Mouse (Mus musculus): Measurements from ENCODE around the gene Ano1. TPM values are rescaled to one million over a fixed set of nuclear protein-coding genes. Genes with fewer than 3 reads are reported as not detected.

Gene Ano1
- total and polyA plus RNA-seq, 3 experiments, result 0.04 TPM; not detected in 2

DNA sequence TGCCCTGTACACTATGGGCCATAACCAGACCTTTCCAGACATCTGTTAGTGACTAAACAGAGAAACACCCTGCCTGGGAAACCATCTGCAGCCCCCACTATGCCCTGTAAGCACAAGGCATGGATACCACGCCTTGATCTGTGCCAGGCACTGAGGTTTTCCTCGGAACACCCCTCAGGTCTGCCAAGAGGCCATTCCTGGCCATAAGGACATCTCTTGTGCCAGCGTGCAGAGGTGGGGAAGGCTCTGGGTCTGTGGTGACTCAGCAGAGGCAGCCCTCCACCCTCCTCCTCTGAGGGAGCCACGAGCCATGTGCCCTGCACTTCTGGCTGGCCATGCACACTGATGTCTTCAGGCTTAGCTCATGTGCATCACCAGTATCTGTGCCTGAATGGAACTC is 138.9 kb downstream of the Ano1 start:
- Histone ChIP-seq H3K4me1 (ENCODE audit: control insufficient read depth in 1 of 2, insufficient read depth in 2 of 2, low read length in 2 of 2) (no peaks in the 10 kb centered on the region), H3K27ac (ENCODE audit: control insufficient read depth, low read depth, low read length) (no peak overlapping the region), H3K4me3 (ENCODE audit: control insufficient read depth in 1 of 2, insufficient read depth in 1 of 2, low read depth in 2 of 2, low read length in 2 of 2) (no peak overlapping the region), H3K27me3 (ENCODE audit: control insufficient read depth in 1 of 2, insufficient read depth in 2 of 2, low read length in 2 of 2) (no peaks in the 10 kb centered on the region), H3K79me2 (ENCODE audit: control insufficient read depth, insufficient read depth, low read length, poor library complexity) (no peaks in the 10 kb centered on the region), H3K9me3 (replicated peaks; ENCODE audit: insufficient read depth, low read length) (no peaks in the 10 kb centered on the region), H3K9ac (ENCODE audit: control insufficient read depth, low read depth, low read length, poor library complexity, severe bottlenecking) (no peak overlapping the region), H3K36me3 (ENCODE audit: control insufficient read depth in 1 of 2, insufficient read depth in 2 of 2, low read length in 2 of 2) (no peaks in the 10 kb centered on the region)
- no peak for TF ChIP-seq USF2 (IDR thresholded peaks at IDR 0.05; ENCODE audit: borderline replicate concordance in 1 of 2, insufficient read depth in 1 of 2, low read depth in 1 of 2, low read length in 2 of 2)
- DNase-seq (ENCODE audit: low read depth, low spot score), result no peak

DNA sequence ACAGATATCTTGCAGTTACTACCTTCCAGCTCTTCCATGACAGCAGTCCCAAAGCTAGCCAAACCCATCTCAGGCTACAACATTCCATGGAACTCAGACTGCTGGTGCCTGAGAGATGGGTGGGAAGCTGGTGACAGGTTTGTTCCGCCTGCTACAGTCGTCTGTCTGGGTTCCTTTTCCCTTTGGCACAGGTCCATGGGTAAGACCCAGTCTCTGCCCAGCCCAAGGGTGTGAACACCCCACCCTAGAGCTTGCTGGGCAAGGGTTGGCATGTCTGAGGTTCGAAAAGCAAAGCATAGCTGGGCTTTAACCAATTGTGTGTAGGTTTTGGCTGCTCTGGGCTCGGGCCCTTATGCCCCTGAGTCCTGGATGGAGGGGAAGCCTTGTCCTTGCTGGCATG is 139.4 kb downstream of the Ano1 start:
- Histone ChIP-seq H3K9ac (ENCODE audit: control insufficient read depth, low read depth, low read length, poor library complexity, severe bottlenecking) (no peak overlapping the region), H3K27ac (ENCODE audit: control insufficient read depth, low read depth, low read length) (no peak overlapping the region), H3K79me2 (ENCODE audit: control insufficient read depth, insufficient read depth, low read length, poor library complexity) (no peaks in the 10 kb centered on the region), H3K4me1 (ENCODE audit: control insufficient read depth in 1 of 2, insufficient read depth in 2 of 2, low read length in 2 of 2) (no peaks in the 10 kb centered on the region), H3K9me3 (replicated peaks; ENCODE audit: insufficient read depth, low read length) (no peaks in the 10 kb centered on the region), H3K27me3 (ENCODE audit: control insufficient read depth in 1 of 2, insufficient read depth in 2 of 2, low read length in 2 of 2) (no peaks in the 10 kb centered on the region), H3K36me3 (ENCODE audit: control insufficient read depth in 1 of 2, insufficient read depth in 2 of 2, low read length in 2 of 2) (no peaks in the 10 kb centered on the region), H3K4me3 (ENCODE audit: control insufficient read depth in 1 of 2, insufficient read depth in 1 of 2, low read depth in 2 of 2, low read length in 2 of 2) (no peak overlapping the region)
- no peak for DNase-seq (ENCODE audit: low read depth, low spot score)
- TF ChIP-seq BHLHE40 (IDR thresholded peaks at IDR 0.05; ENCODE audit: borderline replicate concordance, low read depth, low read length), result no peak
- no peak for TF ChIP-seq CHD2 (IDR thresholded peaks at IDR 0.05; ENCODE audit: low read length)
- no peak for TF ChIP-seq ZNF384 (IDR thresholded peaks at IDR 0.05; ENCODE audit: low read depth, low read length)
- TF ChIP-seq USF1 (IDR thresholded peaks at IDR 0.05; ENCODE audit: low read depth, low read length), result no peak
- no peak for TF ChIP-seq ELF1 (IDR thresholded peaks at IDR 0.05; ENCODE audit: low read depth, low read length)

GRCm38 (mm10) chr7:144611595-144611994 is 140.2 kb downstream of the Ano1 start:
- H3K9ac ChIP-seq (ENCODE audit: control insufficient read depth, low read depth, low read length, poor library complexity, severe bottlenecking), result no peak overlapping the region
- H3K9me3 ChIP-seq (replicated peaks; ENCODE audit: insufficient read depth, low read length), result no peaks in the 10 kb centered on the region
- no peaks in the 10 kb centered on the region for H3K36me3 ChIP-seq (ENCODE audit: control insufficient read depth in 1 of 2, insufficient read depth in 2 of 2, low read length in 2 of 2)
- DNase-seq (ENCODE audit: low read depth, low spot score), result no peak
- H3K27me3 ChIP-seq (ENCODE audit: control insufficient read depth in 1 of 2, insufficient read depth in 2 of 2, low read length in 2 of 2), result no peaks in the 10 kb centered on the region
- H3K4me1 ChIP-seq (ENCODE audit: control insufficient read depth in 1 of 2, insufficient read depth in 2 of 2, low read length in 2 of 2), result no peaks in the 10 kb centered on the region
- no peak for TF ChIP-seq NRF1 (IDR thresholded peaks at IDR 0.05; ENCODE audit: insufficient read depth, low read depth, low read length, poor library complexity, severe bottlenecking)
- no peak for TF ChIP-seq TAL1 (IDR thresholded peaks at IDR 0.05; ENCODE audit: low read length)
- no peak for TF ChIP-seq SMC3 (IDR thresholded peaks at IDR 0.05; ENCODE audit: low read depth, low read length)
- no peak for TF ChIP-seq SIN3A (IDR thresholded peaks at IDR 0.05; ENCODE audit: low read length)
- no peak for TF ChIP-seq HCFC1 (IDR thresholded peaks at IDR 0.05; ENCODE audit: low read depth, low read length)
- TF ChIP-seq TCF12 (IDR thresholded peaks at IDR 0.05; ENCODE audit: low read depth, low read length), result no peak
- no peak for TF ChIP-seq POLR2A (IDR thresholded peaks at IDR 0.05; ENCODE audit: control insufficient read depth in 1 of 2, insufficient read depth in 1 of 2, low read depth in 1 of 2, low read length in 2 of 2, poor library complexity in 1 of 2)
- no peak for TF ChIP-seq ZNF384 (IDR thresholded peaks at IDR 0.05; ENCODE audit: low read depth, low read length)
- no peak for TF ChIP-seq ZC3H11A (IDR thresholded peaks at IDR 0.05; ENCODE audit: low read depth, low read length)
- no peak for TF ChIP-seq MXI1 (IDR thresholded peaks at IDR 0.05; ENCODE audit: low read depth, low read length)
- TF ChIP-seq JUND (IDR thresholded peaks at IDR 0.05; ENCODE audit: low read depth, low read length), result no peak
- no peak for TF ChIP-seq RCOR1 (IDR thresholded peaks at IDR 0.05; ENCODE audit: low read depth, low read length)
- TF ChIP-seq E2F4 (IDR thresholded peaks at IDR 0.05; ENCODE audit: borderline replicate concordance, low read depth, low read length), result no peak
- TF ChIP-seq MYC (IDR thresholded peaks at IDR 0.05; ENCODE audit: low read depth, low read length), result no peak
- no peak for TF ChIP-seq ZKSCAN1 (IDR thresholded peaks at IDR 0.05; ENCODE audit: low read depth, low read length)
- no peak for TF ChIP-seq ELF1 (IDR thresholded peaks at IDR 0.05; ENCODE audit: low read depth, low read length)
- no peaks in the 10 kb centered on the region for H3K79me2 ChIP-seq (ENCODE audit: control insufficient read depth, insufficient read depth, low read length, poor library complexity)
- H3K27ac ChIP-seq (ENCODE audit: control insufficient read depth, low read depth, low read length), result no peak overlapping the region
- H3K4me3 ChIP-seq (ENCODE audit: control insufficient read depth in 1 of 2, insufficient read depth in 1 of 2, low read depth in 2 of 2, low read length in 2 of 2), result no peak overlapping the region
